Mouse (Mus musculus) T-cell, adult 2 months (primary cell): ENCODE measurements around the gene Slc39a5.
A peak's percentile ranks its signal among the peaks of the same experiment; 100 is the strongest.

Source experiments
- DNase-seq: peaks from one replicate; pipeline ENCODE4 v3.0.0; 2022; ENCODE audit warnings: low spot score

Gene Slc39a5

DNA sequence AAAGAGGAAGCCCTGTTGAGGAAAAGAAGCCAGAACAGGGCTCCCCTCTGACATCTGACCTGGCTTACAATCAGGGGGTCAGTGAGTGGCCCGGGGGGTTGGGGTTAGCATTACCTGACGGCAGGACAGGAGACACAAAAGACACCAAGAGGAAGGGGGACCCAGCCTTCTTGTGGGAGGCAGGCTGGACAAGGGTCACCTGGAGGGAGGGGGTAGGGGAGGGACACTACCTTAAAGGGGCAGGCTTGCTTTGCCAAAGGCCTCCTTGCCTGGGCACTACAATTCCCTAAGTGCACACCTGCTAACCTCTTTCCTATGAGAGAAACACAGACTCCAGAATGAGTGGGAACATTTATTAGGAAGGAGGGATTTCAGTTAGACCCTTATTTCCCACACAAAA, at the start of gene Slc39a5:
Gene Slc39a5, minus strand, starts transcription at position 174 of the 400 bp plus-strand sequence.
- no peak for DNase-seq

DNA sequence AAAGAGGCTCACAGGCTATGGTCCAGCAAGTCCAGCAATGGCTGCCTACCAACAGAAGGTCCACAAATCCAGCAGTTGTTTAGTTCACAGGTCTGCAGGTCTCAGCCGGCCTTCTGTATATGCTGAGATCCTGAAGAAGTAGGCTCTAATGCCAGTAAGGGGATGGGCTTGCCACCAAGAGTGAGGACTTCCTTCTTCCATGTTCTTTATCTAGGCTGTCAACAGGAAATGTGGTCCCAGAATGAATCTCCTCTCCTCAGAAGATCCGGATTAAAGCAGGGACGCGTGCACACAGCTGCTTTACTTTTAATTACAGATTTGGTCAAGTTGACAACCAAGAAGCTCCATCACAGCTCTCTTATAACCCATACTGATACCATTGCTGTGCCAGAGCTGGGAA, 44.4 kb upstream of the Slc39a5 start:
- no peak for DNase-seq

DNA sequence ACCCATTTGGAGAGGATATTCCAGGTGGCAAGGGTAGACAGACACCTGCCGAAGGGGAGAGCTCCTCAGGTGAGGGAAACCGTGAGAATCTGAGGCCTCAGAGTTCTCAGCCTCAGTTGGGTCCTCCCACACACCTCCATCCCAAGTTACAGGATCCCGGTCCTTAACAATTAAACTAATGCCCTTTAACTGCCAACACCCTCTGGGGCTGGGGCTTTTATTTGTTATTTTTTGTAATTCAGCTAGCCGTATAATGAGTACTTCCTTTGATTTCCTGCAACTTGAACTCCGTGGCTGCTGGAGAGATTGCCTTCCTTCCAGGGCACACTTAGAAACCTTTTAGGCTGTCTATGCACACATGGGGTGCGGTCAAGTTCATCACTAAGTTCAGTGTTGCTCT, 43.3 kb upstream of the Slc39a5 start:
- DNase-seq: no peak

DNA sequence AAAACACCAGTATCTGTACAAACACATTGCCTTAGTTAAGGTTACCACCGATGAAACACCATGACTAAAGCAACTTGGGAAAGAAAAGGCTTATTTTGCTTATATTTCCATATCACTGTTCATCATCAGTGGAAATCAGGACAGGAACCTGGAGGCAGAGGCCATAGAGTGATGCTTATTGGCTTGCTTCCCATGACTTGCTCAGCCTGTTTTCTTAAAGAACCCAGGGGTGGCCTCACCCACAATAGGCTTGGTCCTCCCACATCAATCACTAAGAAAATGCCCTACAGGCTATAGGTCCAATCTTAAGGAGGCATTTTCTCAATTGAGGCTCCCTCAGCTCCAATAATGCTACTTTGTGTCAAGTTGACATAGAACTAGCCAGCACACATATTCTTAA, 41.7 kb upstream of the Slc39a5 start:
- no peak for DNase-seq

DNA sequence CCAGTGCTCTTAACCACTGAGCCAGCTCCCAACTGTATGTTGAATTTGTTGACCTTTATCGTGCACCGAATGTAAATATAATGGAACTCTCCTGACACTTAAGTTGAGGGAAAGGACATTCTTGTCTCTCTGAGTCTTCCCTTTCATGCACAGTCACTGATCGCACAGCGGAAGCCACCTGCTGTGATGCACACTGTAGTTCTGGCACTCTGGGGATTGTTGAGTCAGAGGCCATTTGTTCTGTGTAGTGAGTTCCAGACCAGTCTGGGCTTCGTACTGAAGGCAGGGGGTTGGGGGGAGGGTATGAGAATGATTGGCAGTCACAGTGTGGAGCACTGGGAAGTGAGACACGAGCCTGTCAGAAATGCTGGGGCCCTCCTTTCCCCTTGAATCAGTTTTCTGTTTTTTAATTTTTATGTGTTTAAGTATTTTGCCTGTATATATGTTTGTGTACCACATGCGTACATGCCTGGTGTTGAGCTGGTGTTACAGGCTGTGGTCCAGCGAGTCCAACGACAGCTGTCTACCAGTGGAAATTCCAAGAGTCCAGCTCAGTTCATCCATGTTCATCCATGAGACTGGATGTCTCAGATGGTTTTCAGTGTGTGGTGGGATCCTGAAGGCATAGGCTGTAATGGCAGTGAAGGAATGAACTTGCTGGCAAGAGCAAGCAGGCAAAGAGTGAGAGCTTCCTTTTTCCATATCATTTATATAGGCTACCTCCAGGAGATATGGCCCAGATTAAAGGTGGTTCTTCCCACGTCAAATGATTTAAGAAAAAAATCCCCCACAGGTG, 40.5 kb upstream of the Slc39a5 start:
- no peak for DNase-seq

DNA sequence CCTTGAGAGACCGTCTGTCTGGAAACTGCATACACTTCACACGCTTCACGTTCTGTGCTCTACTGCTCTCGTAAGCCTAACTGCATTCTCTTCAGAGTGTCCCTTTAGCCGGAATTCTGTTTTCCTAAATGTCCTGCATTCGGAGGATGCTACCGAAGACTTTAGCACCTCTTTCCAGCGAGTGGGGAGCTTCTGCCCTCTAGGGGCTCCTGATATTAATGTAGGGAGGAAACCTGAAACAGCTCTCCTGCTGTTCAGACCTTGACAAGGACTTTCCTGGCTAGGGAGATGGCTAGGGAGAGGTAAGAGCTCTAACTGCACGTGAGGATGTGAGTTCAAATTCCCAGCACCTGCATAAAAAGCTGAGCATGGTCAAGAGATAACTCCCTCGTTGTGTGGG, 39.4 kb upstream of the Slc39a5 start:
- no peak for DNase-seq

DNA sequence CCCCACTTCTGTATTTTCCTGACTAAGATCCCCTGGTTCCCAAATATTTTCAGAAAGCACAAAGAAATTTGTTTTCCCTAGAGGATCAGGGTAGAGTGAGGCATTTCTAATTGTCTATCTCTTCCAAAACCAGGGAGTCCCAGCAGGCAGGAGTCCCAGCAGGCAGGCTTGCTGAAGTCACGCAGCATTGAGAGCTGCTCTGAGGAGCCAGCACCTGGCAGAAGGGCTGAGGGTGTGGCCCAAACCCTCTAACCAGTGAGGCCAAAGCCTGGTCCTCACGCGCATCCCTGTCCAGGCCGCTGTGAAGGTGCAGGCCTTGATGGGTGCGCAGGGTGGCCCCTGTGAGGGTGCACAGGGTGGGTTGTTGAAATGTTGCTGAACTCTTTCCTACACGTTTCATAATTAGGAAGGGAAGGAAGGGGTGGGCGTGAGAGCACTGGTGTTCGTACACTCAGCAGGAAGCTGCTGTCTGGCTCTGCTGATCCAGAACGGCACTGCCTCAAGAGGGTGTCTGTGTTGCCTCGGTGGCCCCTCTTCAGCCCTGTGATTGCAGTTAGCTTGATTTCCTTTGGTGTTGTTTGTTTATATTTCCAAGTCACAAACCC, 37.7 kb upstream of the Slc39a5 start:
- DNase-seq: peak; percentile 43

DNA sequence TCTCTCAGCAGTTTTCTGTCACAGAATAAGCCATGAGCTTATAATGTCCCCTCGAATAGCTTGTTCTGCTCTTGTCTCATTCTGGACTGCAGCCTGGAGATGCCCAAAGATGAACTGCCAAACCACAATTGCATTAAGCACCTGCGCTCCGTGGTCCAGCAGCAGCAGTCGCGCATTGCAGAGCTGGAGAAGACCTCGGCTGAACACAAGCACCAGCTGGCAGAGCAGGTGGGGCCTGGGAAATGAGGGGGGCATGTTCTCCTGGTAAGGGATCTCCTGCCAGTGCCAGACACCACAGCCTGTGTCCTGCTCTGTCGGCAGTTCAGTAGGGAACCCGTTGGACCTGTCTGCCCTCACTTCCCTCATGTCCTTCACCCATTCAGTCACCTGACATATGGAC, 35.3 kb upstream of the Slc39a5 start:
- no peak for DNase-seq

DNA sequence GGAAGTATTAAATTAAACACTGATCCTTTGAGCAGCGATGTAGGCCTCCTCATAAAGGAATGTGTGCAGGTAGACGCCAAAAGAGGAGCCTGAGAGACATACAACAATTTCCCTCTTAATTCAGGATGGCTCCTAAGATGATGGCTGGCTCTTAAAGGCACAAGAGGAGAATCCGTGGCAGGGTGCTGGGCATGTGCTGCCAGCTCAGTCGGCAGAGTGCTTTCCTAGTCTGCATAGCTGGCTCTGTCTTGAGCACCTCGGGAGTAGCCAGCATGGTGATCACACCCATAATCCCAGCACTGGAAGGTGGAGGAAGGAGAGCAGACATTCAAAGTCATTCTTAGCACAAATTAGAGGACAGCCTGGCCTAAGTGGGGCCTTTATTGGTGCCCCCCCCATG, 34.8 kb upstream of the Slc39a5 start:
- DNase-seq: no peak

DNA sequence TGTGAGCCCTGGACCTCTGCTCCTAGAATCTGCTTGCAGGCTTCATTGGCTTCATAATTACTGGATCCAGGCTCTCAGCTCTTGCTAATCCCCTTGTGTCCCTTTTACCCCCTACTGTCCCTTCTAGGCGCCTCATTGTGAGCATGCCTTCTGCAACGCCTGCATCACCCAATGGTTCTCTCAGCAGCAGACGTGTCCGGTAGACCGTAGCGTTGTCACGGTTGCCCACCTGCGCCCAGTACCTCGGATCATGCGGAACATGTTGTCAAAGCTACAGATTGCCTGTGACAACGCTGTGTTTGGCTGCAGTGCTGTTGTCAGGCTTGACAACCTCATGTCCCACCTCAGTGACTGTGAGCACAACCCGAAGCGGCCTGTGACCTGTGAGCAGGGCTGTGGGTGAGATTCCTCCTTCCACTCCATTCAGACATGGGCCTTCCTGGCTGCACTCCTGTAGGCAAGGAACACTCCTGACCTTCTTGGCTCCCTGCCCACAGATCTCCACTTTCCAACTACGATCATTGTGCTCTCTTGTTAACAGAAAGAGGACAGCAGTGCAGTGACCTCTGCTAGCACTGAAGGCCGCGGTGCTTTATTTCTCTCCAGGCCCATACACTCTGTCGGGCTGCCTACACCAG, 34.3 kb upstream of the Slc39a5 start:
- DNase-seq: no peak

DNA sequence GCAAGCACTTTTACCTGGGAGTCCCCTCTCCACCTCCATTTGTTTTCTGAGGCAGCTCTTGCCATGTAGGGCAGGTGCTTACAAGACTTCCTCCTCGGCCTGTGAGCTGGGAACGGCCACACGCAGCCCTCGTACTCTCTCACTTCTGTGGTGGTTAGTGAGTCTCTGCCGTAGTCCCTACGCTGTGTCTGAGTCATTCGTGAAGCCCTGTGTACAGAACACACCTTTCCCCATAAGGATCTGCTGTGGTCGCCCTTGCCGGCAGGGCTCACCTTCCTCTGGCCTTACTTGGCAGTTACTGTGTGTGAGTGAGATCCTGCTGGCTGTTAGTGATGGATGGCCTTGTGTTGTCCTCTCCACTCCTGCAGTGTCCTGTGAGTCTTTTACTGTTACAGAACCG, 33.7 kb upstream of the Slc39a5 start:
- peak; percentile 71 for DNase-seq

DNA sequence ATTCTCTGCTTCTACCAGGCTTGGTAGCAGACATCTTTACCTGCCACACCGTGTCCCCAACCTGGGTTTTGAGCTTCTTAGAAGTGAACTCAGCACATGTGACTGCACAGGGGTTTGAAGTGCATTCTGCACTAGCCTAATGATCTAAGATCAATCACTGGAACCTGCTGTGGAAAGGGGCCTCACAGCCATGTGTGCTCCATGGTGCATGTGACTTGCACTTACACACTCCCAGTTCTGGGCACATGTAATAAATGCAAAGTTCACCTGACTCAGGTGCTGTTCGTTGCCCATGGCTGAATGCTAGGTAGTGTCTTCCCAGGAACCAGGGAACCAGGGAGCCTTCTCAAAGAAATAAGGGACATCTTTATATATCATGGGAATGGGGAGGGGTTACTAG, 32.4 kb upstream of the Slc39a5 start:
- DNase-seq: no peak

DNA sequence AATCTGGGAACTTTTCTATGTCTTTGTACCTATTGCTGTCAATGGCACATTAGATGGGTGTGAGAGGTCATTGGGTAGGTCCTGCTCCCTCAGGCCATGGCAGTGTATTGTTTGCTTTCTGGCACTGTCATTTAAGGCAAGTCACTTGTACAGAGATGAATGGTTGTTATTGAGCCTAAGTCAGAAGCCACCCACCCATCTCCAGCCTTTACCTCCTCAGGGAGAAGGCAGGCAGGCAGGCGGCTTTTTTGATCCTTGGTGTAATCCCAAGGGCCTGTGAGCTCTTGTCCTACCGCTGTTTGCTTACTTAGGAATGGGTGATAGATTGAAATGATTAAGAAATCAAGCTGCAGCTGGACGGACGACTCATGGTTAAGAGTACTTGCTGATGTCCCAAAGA, 28.4 kb upstream of the Slc39a5 start:
- DNase-seq: no peak

DNA sequence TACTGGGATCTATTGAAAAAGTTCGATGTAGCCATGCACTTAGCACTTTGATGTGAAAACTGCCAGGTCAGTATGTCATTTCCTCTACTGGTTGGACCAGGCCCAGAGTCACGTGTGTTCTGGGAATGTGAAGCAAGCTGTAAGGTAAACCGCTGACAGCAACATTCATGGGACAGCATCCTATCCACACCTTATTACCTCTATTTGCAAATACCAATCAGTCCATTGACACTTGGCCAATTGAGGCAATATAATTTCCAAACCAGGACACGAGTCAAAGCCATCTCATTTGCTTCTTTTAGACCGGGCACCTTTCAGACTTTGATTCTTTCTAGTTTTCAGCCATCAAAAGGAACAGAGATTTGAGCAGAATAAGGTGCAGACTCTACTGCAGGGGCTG, 28.0 kb upstream of the Slc39a5 start:
- no peak for DNase-seq

DNA sequence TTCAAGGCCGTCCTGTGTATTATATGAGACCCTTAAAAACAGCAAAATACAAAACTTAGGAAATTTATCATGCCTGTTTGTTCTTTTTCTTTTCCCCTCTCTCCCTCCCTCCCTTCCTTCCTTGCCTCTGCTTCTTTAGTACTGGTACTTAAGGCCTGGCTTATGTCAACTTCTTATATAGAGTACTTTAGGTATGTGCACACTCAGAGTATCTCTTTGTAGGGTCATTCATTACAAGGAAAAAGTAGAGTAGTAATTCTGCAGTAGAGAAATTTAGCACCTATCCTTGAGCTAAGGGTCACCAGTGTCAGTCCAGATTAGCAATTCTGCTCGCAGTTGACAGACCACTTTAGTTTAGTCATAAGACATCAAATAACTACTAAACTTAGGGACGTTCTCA, 24.2 kb upstream of the Slc39a5 start:
- DNase-seq: no peak

DNA sequence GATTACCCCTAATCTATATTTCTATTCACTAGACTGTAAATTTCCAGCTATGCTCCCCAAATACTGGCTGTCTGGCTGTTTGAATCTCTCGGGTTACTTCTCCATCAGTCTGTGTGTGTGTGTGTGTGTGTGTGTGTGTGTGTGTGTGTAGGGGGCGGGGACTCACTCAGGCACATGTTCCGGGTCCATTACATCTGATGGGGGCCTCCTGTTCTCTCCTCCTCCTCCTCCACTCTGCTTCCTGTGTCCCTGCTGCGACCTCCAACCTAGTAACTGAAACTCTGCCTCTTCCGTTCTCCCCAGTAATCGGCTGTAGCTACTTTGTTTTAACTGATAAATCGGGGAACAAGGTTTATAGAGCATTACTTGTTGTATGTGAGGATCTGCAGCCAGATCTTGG, 23.6 kb upstream of the Slc39a5 start:
- DNase-seq: peak; percentile 55

DNA sequence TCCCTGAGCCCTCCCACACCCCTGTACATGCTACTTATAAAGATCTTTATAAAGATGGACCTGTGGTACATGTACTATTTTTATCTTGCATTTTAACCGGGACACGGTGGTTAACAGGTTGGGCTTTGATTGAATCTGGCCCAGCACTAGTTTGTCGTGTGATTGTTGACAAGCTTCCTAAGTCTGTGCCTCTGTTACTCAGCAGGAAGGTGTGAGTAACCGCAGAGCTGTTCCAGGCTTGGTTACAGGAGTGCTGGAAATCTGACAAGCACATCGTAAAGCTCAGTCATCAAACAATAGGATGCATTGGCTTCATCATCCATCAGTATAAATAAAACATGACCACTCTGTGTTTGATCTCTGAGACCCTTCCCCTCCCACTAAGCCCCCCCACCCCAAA, 21.4 kb upstream of the Slc39a5 start:
- no peak for DNase-seq

DNA sequence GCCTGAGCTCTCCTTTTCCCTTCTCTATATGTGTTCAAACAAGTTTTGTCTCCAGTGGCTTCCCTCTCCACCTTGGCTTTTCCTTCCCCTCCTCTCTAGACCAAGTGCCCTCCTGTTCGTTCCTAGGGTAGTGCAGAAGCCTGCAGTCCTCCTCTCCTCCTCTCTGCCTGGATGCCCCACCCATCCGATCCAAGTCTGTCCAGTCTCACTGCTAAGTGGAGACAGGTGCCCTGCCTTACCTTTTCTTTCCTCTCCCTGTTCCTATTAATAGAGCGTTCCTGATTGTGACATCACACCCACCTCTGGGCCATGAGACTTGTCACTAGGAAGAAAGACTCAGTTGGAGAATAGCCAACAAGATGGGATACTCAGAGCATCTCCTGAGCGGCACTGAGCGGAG, 13.8 kb upstream of the Slc39a5 start:
- DNase-seq: no peak

DNA sequence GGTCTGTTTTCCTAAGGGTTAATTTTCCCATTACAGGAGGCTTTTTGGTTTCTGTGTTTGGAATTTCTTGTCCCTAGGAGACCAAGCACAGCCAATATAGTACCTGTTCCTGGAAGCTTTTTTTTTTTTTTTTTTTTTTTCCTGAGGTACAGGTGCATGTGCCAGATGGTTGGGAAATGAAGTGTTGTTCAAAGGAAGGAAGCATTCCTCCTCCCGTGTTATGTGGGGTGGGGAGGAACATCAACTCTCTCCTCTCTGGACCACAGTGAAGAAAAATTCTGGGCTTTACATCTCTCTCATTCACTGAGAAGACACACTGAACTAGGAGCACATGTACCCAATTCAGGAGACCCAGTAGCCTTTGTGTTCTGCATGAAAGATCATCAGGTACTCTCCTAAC, 12.0 kb upstream of the Slc39a5 start:
- DNase-seq: no peak

DNA sequence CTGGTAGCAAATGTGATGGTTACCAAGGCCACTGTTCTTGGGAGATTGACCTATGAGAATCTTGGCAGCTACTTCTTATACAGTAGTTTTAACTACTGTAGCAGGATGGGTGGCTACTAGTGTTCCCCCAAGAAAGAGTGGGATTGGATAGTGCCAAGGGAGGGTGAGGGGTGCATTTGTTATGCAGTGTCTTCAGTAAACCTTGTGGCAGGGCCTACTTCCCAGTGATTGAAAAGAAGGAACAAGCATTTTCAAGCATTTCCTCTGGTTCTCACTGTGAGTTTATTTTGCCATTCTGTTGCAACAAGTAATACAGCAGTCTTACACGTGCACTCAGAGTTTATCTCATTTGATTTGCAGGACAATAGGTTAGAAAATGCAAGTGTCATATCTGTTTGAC, 11.5 kb upstream of the Slc39a5 start:
- no peak for DNase-seq

DNA sequence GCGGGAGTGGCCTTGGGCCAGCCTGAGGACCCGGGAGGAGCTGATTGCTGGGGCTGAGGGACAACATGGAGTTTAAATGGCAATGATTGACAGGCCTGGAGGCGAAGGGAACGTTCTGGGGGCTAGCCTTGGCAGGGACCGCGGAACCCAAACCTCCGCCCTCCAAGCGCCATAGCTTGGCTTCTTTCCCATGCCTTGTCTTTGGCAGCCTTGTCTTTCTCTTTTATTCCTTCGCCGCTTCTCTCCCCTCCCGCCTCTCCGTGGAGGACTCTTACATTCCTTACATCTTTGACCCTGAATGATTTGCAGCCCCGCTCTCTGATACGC, 11.0 kb upstream of the Slc39a5 start:
- no peak for DNase-seq

DNA sequence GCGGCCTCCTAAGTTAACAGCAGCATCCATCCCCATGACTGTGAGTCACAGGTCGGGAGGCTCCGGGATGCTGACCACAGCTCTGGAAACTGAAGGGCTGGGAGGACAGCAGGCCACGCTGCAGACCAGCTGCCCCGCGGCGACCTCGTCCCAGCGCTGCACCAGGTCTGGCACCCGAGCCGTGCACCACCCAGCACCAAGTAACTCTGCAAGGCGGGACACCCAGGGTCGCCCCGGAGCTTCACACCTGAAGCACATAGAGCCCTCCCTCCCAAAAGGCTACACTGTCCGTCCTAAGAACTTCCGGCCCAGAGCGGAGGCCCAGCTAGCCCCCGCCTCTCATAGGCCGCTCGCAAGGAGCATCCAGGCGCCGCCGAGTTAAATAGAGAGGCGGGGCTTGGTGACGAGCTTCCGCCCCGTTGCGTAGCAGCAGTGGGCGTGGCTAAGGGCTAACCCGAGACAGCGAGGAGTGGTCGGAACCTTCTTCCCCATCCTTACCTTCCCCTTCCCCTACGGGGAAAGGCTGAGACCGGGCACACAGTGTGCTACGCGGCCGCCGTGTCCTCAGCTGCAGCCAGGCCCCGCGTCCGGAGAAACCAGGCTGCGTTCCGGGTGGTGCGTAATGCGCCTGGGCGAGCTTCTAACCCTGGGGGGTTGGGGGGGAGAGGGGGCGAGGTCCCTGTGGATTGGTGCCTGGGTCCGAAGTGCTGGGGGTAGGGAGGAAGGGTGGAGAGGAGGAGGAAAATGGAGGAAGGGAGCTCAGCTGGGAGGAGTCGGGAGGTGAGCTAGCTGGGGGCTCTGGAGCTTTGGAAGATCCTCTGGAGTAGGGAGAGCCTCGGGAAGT, 10.4 kb upstream of the Slc39a5 start, which contains the start of the genes Nabp2 and Rnf41:
Gene Nabp2, minus strand, starts transcription at position 282 of the 844 bp plus-strand sequence.
Gene Rnf41, plus strand, starts transcription at position 447 of the 844 bp plus-strand sequence.
- peak; percentile 94 for DNase-seq

DNA sequence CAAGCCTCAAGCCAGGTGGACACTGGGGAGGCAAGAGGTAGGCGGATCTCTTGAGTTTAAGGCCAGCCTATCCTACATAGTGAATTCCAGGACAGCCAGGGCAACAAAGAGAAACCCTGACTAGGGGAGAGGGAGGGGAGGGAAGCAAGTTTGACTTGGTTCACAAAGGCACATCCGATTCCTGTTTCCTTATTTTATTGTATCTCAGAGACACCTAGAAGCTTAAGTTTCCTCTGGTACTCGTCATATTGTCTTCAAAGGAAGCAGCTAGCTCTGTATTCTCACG, 9.5 kb upstream of the Slc39a5 start:
- DNase-seq: no peak
